Mouse (Mus musculus): ENCODE data around the gene Pold2. TPM values are rescaled to one million over a fixed set of nuclear protein-coding genes. Genes with fewer than 3 reads are reported as not detected.

The Pold2 gene
- polyA plus RNA-seq (2012; rRNA removed), result 132 and 133 TPM in 2 replicates

- TF ChIP-seq POLR2A (IDR thresholded peaks at IDR 0.05; ENCODE audit: low read depth, low read length) (peak; percentile 76; the same call in 1 of the 2 replicates), CTCF (IDR thresholded peaks at IDR 0.05; ENCODE audit: extremely low read depth, insufficient read length, insufficient replicate concordance, low read depth, low read length) (no peak)
- peaks cover 20% of the 10 kb centered on the region for H3K36me3 ChIP-seq (ENCODE audit: control insufficient read depth, insufficient read depth, low read length)
- peak within 1 kb of the TSS; percentile 86 for H3K4me3 ChIP-seq (ENCODE audit: low read depth, low read length)
- peak within 1 kb of the TSS; percentile 41; the same call in 1 of the 2 replicates for H3K27ac ChIP-seq (ENCODE audit: insufficient read depth, low read depth, low read length)
- under 1% methylated on average over 52 of the region's 52 CpGs for WGBS
- H3K27me3 ChIP-seq (ENCODE audit: control insufficient read depth, insufficient read depth, low read length), result no peaks in the 10 kb centered on the region
- H3K4me1 ChIP-seq (ENCODE audit: control insufficient read depth, insufficient read depth, insufficient read length, low read length), result peaks cover 11% of the 10 kb centered on the region
Measured at GRCm38 (mm10) chr11:5877921-5878526, at the start of gene Pold2. Pold2 (minus strand) TSS chr11:5878292.

GRCm38 (mm10) chr11:5926696-5927220 lies 48.7 kb upstream of the Pold2 start:
- no peaks in the 10 kb centered on the region for H3K4me1 ChIP-seq (ENCODE audit: control insufficient read depth, insufficient read depth, insufficient read length, low read length)
- H3K36me3 ChIP-seq (ENCODE audit: control insufficient read depth, insufficient read depth, low read length), result no peaks in the 10 kb centered on the region
- WGBS, result 62% methylated on average over 3 of the region's 3 CpGs
- no peak overlapping the region for H3K4me3 ChIP-seq (ENCODE audit: low read depth, low read length)
- H3K27me3 ChIP-seq (ENCODE audit: control insufficient read depth, insufficient read depth, low read length), result no peaks in the 10 kb centered on the region
- no peak overlapping the region for H3K27ac ChIP-seq (ENCODE audit: insufficient read depth, low read depth, low read length)
- TF ChIP-seq POLR2A (IDR thresholded peaks at IDR 0.05; ENCODE audit: low read depth, low read length) (no peak), CTCF (IDR thresholded peaks at IDR 0.05; ENCODE audit: extremely low read depth, insufficient read length, insufficient replicate concordance, low read depth, low read length) (no peak)

- 71% methylated on average over 8 of the region's 8 CpGs for WGBS
- no peak for TF ChIP-seq CTCF (IDR thresholded peaks at IDR 0.05; ENCODE audit: extremely low read depth, insufficient read length, insufficient replicate concordance, low read depth, low read length)
- no peak for TF ChIP-seq POLR2A (IDR thresholded peaks at IDR 0.05; ENCODE audit: low read depth, low read length)
- Histone ChIP-seq H3K27me3 (ENCODE audit: control insufficient read depth, insufficient read depth, low read length) (no peaks in the 10 kb centered on the region), H3K4me3 (ENCODE audit: low read depth, low read length) (no peak overlapping the region), H3K4me1 (ENCODE audit: control insufficient read depth, insufficient read depth, insufficient read length, low read length) (0 out of 2 replicates have a peak, but pooled peaks cover 2% of the 10 kb centered on the region), H3K36me3 (ENCODE audit: control insufficient read depth, insufficient read depth, low read length) (no peaks in the 10 kb centered on the region), H3K27ac (ENCODE audit: insufficient read depth, low read depth, low read length) (no peak overlapping the region)
Measured at GRCm38 (mm10) chr11:5924699-5925098, 46.6 kb upstream of the Pold2 start.

GRCm38 (mm10) chr11:5920323-5920960 lies 42.4 kb upstream of the Pold2 start:
- WGBS, result 22% methylated on average over 17 of the region's 17 CpGs
- Histone ChIP-seq H3K36me3 (ENCODE audit: control insufficient read depth, insufficient read depth, low read length) (no peaks in the 10 kb centered on the region), H3K27ac (ENCODE audit: insufficient read depth, low read depth, low read length) (no peak overlapping the region), H3K4me3 (ENCODE audit: low read depth, low read length) (no peak overlapping the region), H3K4me1 (ENCODE audit: control insufficient read depth, insufficient read depth, insufficient read length, low read length) (0 out of 2 replicates have a peak, but pooled peaks cover 2% of the 10 kb centered on the region), H3K27me3 (ENCODE audit: control insufficient read depth, insufficient read depth, low read length) (no peaks in the 10 kb centered on the region)
- no peak for TF ChIP-seq POLR2A (IDR thresholded peaks at IDR 0.05; ENCODE audit: low read depth, low read length)
- TF ChIP-seq CTCF (IDR thresholded peaks at IDR 0.05; ENCODE audit: extremely low read depth, insufficient read length, insufficient replicate concordance, low read depth, low read length), result no peak

- no peaks in the 10 kb centered on the region for H3K36me3 ChIP-seq (ENCODE audit: control insufficient read depth, insufficient read depth, low read length)
- H3K4me3 ChIP-seq (ENCODE audit: low read depth, low read length), result no peak overlapping the region
- TF ChIP-seq CTCF (IDR thresholded peaks at IDR 0.05; ENCODE audit: extremely low read depth, insufficient read length, insufficient replicate concordance, low read depth, low read length) (no peak), POLR2A (IDR thresholded peaks at IDR 0.05; ENCODE audit: low read depth, low read length) (no peak)
- H3K27me3 ChIP-seq (ENCODE audit: control insufficient read depth, insufficient read depth, low read length), result no peaks in the 10 kb centered on the region
- WGBS, result 91% methylated on average over 4 of the region's 4 CpGs
- 0 out of 2 replicates have a peak, but pooled peaks cover 2% of the 10 kb centered on the region for H3K4me1 ChIP-seq (ENCODE audit: control insufficient read depth, insufficient read depth, insufficient read length, low read length)
- H3K27ac ChIP-seq (ENCODE audit: insufficient read depth, low read depth, low read length), result no peak overlapping the region
Measured at GRCm38 (mm10) chr11:5919606-5920005, 41.5 kb upstream of the Pold2 start.

GRCm38 (mm10) chr11:5918111-5918510 lies 40.0 kb upstream of the Pold2 start:
- TF ChIP-seq CTCF (IDR thresholded peaks at IDR 0.05; ENCODE audit: extremely low read depth, insufficient read length, insufficient replicate concordance, low read depth, low read length) (no peak), POLR2A (IDR thresholded peaks at IDR 0.05; ENCODE audit: low read depth, low read length) (no peak)
- H3K4me1 ChIP-seq (ENCODE audit: control insufficient read depth, insufficient read depth, insufficient read length, low read length), result 0 out of 2 replicates have a peak, but pooled peaks cover 2% of the 10 kb centered on the region
- H3K36me3 ChIP-seq (ENCODE audit: control insufficient read depth, insufficient read depth, low read length), result no peaks in the 10 kb centered on the region
- H3K27me3 ChIP-seq (ENCODE audit: control insufficient read depth, insufficient read depth, low read length), result no peaks in the 10 kb centered on the region
- H3K27ac ChIP-seq (ENCODE audit: insufficient read depth, low read depth, low read length), result no peak overlapping the region
- WGBS, result 65% methylated on average over 2 of the region's 2 CpGs
- no peak overlapping the region for H3K4me3 ChIP-seq (ENCODE audit: low read depth, low read length)

GRCm38 (mm10) chr11:5916178-5916548 lies 38.1 kb upstream of the Pold2 start:
- TF ChIP-seq POLR2A (IDR thresholded peaks at IDR 0.05; ENCODE audit: low read depth, low read length) (no peak), CTCF (IDR thresholded peaks at IDR 0.05; ENCODE audit: extremely low read depth, insufficient read length, insufficient replicate concordance, low read depth, low read length) (no peak)
- 56% methylated on average over 8 of the region's 8 CpGs for WGBS
- H3K4me1 ChIP-seq (ENCODE audit: control insufficient read depth, insufficient read depth, insufficient read length, low read length), result 0 out of 2 replicates have a peak, but pooled peaks cover 2% of the 10 kb centered on the region
- no peak overlapping the region for H3K27ac ChIP-seq (ENCODE audit: insufficient read depth, low read depth, low read length)
- no peak overlapping the region for H3K4me3 ChIP-seq (ENCODE audit: low read depth, low read length)
- no peaks in the 10 kb centered on the region for H3K27me3 ChIP-seq (ENCODE audit: control insufficient read depth, insufficient read depth, low read length)
- no peaks in the 10 kb centered on the region for H3K36me3 ChIP-seq (ENCODE audit: control insufficient read depth, insufficient read depth, low read length)

Measured in small intestine, adult 2 months (tissue).